Mouse (Mus musculus) frontal cortex, postnatal 14 days (tissue): ENCODE data around the gene Zbtb1.

Source experiments
- DNase-seq, 2 experiments: peaks; one replicate each; pipeline ENCODE4 v3.0.0; 2022; ENCODE audit warnings: low spot score in 2 of 2

The Zbtb1 gene

GRCm38 (mm10) chr12:76369206-76369977 is 674 bp upstream of the Zbtb1 start, which contains the start of gene Zbtb25:
Zbtb25 (minus strand) TSS chr12:76369602.
- peak; percentile 80 to 83 for DNase-seq

- peak in 1 of 2 experiments; percentile 40 for DNase-seq
These were observed 935 bp downstream of the Zbtb1 start for GRCm38 (mm10) chr12:76370831-76371571.

DNA sequence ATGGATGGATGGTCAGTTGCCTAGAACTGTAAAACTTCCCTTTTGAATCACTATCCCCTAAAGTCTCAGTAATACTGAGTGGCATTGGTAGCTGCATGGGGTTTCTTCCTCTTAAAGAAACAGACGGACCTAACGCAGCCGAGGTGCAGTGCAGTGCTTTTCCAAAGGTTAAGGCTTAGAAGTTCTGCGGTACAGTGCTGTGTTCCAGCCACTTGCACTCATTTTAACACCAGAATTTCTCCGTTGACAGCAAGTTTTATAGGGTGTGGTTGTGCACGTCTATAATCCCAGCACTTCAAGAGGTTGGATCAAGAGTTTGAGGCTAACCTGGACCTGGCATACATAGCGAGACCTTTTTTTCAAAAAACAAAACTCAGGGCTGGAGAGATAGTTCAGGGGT is 2.0 kb downstream of the Zbtb1 start:
- no peak for DNase-seq

GRCm38 (mm10) chr12:76372881-76373818 is 3.1 kb downstream of the Zbtb1 start:
- no peak for DNase-seq

- no peak for DNase-seq
These were observed 3.9 kb downstream of the Zbtb1 start for GRCm38 (mm10) chr12:76373991-76374390.

DNA sequence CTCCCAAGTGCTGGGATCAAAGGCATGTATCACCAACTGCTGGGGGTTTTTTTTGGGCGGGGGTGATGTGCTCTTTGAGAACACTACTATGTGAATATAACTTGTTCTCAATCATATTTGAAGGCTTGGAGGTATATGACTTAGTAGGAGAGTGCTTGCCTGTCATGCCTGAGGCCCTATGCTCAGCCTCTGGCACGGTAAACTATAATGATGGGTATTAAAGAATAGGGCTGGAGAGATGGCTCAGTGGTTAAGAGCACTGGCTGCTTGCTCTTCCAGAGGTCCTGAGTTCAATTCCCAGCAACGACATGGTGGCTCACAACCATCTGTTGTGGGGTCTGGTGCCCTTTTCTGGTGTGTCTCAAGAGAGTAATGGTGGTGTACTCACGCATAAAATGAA is 4.8 kb downstream of the Zbtb1 start:
- no peak for DNase-seq

- no peak for DNase-seq
These were observed 5.4 kb downstream of the Zbtb1 start for GRCm38 (mm10) chr12:76375506-76375905.

DNA sequence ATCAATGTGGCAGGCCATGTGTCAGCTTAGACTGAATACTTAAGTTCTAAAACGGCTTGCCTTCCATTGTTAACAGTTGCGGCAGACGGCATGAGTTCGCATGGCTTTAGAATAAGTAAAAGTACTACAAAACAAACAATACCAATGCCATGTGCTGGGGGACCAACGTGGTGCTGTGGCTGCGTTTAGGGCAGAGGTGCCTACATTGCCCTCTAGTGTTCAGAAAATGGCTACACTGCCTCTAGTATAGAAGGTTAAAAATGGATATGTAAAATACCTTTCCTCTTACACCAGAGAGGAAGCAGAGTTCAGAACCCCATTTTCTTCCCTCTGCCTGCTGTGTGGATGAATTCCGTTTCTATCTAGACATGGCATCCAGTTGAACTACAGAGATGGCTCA is 6.6 kb downstream of the Zbtb1 start:
- no peak for DNase-seq

DNA sequence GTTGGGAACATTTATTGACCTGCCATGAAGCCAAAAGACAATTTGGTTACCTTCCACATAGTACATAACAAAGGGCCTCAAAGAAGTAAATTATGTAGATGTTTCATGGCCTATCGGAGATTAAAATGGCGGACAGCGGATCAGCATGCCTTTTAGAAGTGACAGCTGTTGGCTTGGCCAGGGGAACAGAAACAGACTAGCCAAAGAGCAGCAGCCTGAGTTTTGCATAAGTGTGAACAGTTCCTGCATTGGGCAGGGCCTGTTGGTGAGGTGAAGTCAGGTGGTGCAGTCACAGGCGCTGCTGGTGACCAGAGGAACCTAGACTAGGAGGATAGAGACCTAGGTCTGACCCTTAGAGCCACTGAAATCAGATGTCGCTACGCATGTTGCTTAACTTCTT is 7.0 kb downstream of the Zbtb1 start:
- DNase-seq, result no peak

DNA sequence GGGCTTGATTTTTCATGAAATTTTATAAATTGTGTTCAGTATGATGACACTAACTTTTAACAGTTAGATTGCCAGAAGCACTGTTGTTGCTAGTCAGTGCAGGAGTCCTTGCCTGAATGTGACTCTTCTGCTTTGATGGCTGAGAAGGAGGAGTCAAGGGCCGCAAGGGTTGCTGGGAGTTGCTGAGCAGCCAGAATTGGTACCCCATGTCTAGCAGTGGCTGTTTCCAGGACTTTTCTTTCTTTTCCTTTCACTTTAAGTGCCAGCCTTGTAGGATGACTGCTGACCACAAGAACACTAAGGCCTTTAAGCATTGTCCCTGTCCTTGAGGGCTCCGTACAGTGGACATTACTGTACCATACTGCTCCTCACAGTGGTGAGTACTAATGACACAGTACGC is 7.7 kb downstream of the Zbtb1 start:
- no peak for DNase-seq

GRCm38 (mm10) chr12:76378556-76378955 is 8.5 kb downstream of the Zbtb1 start:
- DNase-seq, result no peak

DNA sequence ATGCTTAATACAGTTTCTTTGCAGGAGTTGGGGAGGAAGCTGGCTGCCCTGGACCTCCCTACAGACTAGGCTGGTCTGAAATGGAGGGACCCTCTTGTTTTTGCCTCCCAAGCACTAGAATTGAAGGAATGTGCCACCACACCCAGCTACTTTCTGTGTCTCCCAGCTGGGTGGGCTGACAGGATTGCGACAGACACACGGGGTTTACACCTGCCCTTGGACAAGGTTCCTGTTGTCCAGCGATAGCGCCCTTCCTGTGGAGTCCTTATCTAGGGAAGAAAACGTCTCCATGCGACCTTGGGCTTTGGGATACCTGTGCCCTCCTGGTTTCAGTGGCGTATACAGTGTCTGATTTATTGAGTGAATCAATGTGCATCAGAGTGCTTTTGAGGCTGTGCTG is 10.1 kb downstream of the Zbtb1 start:
- DNase-seq, result no peak

GRCm38 (mm10) chr12:76385342-76385741 is 15.3 kb downstream of the Zbtb1 start:
- DNase-seq, result no peak

DNA sequence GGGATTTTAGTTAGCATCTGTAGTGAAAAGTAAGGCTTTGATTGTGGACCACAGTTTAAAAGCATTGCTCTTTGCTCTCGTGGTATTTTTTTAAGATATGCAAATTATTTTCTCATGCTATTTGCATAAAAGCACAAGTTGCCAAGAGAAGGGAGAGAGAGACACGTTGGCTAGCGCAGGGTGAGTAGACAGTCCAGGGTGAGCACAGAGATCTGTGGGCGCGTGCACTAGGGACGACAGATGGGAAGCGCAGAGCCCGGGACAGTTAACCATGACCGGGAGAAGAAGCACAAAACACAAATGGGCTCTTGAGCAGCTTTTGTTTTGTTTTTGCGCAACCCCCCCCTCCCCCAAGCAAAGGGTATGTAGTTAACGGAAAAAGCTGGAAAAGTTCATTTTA is 18.7 kb downstream of the Zbtb1 start:
- DNase-seq, result no peak

GRCm38 (mm10) chr12:76391595-76392271 is 21.7 kb downstream of the Zbtb1 start:
- no peak for DNase-seq

GRCm38 (mm10) chr12:76392979-76393378 is 22.9 kb downstream of the Zbtb1 start:
- DNase-seq, result no peak

- no peak for DNase-seq
These were observed 27.2 kb downstream of the Zbtb1 start for GRCm38 (mm10) chr12:76397281-76397680.

- DNase-seq, result no peak
These were observed 31.6 kb downstream of the Zbtb1 start for GRCm38 (mm10) chr12:76401674-76402073.

DNA sequence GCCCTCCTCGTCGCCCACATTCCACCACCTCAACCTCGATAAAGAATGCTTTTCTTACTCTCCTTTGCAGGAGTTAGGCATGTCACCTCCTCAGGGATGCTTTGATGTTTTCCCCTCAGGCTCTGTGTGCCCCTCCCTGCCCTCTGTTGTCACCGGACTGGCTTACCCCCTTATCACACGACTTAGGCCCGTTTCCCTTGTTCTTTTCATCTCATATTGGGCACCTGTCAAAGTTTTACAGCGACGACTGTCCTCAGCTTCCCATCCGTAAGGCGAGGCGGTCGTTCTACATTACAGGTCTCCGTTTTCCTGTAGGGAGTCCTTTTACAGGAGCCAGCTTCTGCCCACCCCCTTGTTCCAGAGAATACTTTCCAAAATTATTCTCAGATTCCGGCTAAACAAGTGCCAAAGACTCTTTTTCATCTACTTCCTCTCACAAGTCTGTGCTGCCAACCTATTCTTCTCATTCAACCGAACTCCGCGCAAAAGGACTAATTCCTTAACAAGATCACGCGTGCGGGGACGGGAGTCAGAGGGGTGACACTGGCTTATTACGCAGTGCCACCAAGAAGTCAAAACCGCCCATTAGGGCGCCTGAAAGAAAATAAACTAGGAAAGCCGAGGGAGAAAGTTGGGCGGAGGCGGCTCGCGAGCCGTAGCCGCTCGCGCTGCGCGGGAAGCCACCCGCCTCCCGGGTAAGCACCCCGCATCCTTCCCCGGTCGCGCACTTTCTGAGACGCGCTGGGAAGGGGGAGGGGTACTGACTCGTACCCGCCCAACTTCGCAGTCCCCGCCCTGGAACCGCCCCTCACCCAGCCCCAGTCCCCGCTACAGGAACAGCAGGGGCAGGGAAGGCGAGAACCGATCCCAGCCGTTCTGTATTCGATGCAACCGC is 33.2 kb downstream of the Zbtb1 start:
- DNase-seq, result no peak

DNA sequence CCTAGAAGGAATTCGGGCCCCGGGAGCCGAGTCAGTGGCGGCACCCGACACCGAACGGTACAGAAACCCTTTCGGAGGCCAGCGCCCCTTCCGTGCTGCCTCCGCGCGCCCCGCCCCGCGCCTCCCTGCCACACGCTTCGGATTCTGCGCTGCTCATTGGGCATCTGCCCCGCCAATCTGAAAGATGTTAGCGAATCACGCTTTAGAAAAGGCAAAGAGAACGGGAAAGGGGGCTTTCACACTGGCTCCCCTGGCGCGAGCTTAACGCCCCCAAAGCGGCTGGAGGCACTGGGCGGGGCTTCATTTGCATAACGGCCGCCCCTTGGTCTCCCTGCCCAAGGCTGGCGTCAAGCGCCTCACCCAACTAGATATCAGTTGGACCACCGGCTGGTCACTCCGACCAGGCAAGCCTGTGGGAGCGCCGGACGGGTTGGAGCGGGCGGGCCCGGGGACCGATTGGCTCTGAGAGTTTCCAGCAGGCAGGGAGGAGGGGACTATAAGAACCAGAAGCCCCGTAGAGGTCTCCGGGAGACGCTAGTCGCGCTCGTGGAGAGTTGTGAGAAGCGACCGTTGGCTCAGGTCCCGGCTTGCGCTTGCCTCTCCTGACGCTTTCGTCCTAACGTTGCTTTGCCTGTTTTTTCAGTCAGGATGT is 33.9 kb downstream of the Zbtb1 start, which contains the start of gene Hspa2:
Hspa2 (plus strand) TSS at position 291 of the 652 bp plus-strand sequence.
- peak; percentile 99 to 100 for DNase-seq
